Mouse (Mus musculus) ES-E14 (cell line): Measurements from ENCODE around the gene Lyrm1.

Experiments used
- CHD2 ChIP-seq: IDR thresholded peaks from 2 replicates; pipeline ENCODE4 v1.6.1; 2014; ENCODE audit warnings: mild to moderate bottlenecking, low read depth, low read length, inconsistent platforms
- HCFC1 ChIP-seq: IDR thresholded peaks from 2 replicates; pipeline ENCODE4 v1.6.1; 2012; ENCODE audit warnings: low read length, inconsistent platforms, borderline replicate concordance; ENCODE audit not compliant: insufficient read depth
- ZC3H11A ChIP-seq: IDR thresholded peaks from 2 replicates; pipeline ENCODE4 v1.6.1; 2012; ENCODE audit warnings: low read depth, mild to moderate bottlenecking, inconsistent platforms, low read length, borderline replicate concordance
- ZNF384 ChIP-seq: IDR thresholded peaks from 2 replicates; pipeline ENCODE4 v1.6.1; 2012; ENCODE audit warnings: low read depth, low read length, inconsistent platforms

GRCm38 (mm10) chr7:119892198-119892597, 3.5 kb upstream of the Lyrm1 start:
- TF ChIP-seq HCFC1 (no peak), ZNF384 (no peak), ZC3H11A (no peak), CHD2 (no peak)
